Mouse (Mus musculus) adrenal gland, adult 2 months (tissue): ENCODE results near the gene Guca2a. TPM values are rescaled to one million over a fixed set of nuclear protein-coding genes. Genes with fewer than 3 reads are reported as not detected.

Experiments
- polyA plus RNA-seq: library from polyadenylated mRNA; depleted of rRNA; stranded (reverse); fragments of >200 nt; gene quantifications from 2 replicates; pipeline ENCODE4 v1.2.3, GENCODE M21; 2012; rRNA removed
- total RNA-seq, 2 experiments: library from RNA; stranded (reverse); gene quantifications; 2 replicates each; pipeline ENCODE4 v1.2.3; 2021

Guca2a gene
- total and polyA plus RNA-seq, 3 experiments, result not detected

Other genes starting within 250 kb of the Guca2a start
- gene Ccdc30, start 222.2 kb upstream of the Guca2a start, total RNA-seq, result 10 to 100 TPM in 1 of 2 experiments, 1 to 10 TPM in 1; 7.2 to 23.9 TPM
- gene Ccdc30, start 222.2 kb upstream of the Guca2a start, polyA plus RNA-seq, result 2.5 and 3.2 TPM in 2 replicates
- gene Ppcs, start 215.3 kb upstream of the Guca2a start, total RNA-seq, result 10 to 100 TPM; 28.9 to 55.6 TPM
- 60.9 and 75.8 TPM in 2 replicates for gene Ppcs, start 215.3 kb upstream of the Guca2a start, polyA plus RNA-seq
- gene Zmynd12, start 214.9 kb upstream of the Guca2a start, total RNA-seq, result 1 to 10 TPM; 3.0 to 3.3 TPM
- gene Zmynd12, start 214.9 kb upstream of the Guca2a start, polyA plus RNA-seq, result 5.5 and 7.9 TPM in 2 replicates
- gene Rimkla, start 145.1 kb upstream of the Guca2a start, total RNA-seq, result under 1 TPM; 0.09 to 0.21 TPM
- gene Rimkla, start 145.1 kb upstream of the Guca2a start, polyA plus RNA-seq, result 0.11 and 0.28 TPM in 2 replicates
- gene Foxj3, start 100.7 kb upstream of the Guca2a start, total RNA-seq, result 10 to 100 TPM; 41.8 to 43.6 TPM
- 10.2 and 11.8 TPM in 2 replicates for gene Foxj3, start 100.7 kb upstream of the Guca2a start, polyA plus RNA-seq
- gene Frg2f1, start 98.2 kb upstream of the Guca2a start, total RNA-seq, result 1 to 10 TPM; 8.2 to 9.5 TPM
- 24.8 and 32.4 TPM in 2 replicates for gene Frg2f1, start 98.2 kb upstream of the Guca2a start, polyA plus RNA-seq
- gene Guca2b, start 21.2 kb downstream of the Guca2a start, total RNA-seq, result not detected
- not detected in 2 replicates for gene Guca2b, start 21.2 kb downstream of the Guca2a start, polyA plus RNA-seq
- gene Hivep3, start 96.1 kb downstream of the Guca2a start, total RNA-seq, result 10 to 100 TPM in 1 of 2 experiments, 1 to 10 TPM in 1; 8.3 to 12.9 TPM
- gene Hivep3, start 96.1 kb downstream of the Guca2a start, polyA plus RNA-seq, result 4.3 and 5.8 TPM in 2 replicates